Mouse (Mus musculus) mature B cell (primary cell): ENCODE measurements around the gene Mtcp1.

Source experiments
- in situ Hi-C: fragments of 300-500 bp; cut with MboI; formaldehyde crosslinking; loops from 2 replicates; pipeline ENCODE4 v1.14.3; 2019

The Mtcp1 gene

GRCm38 (mm10) chrX:75415936-75416785 is at the start of gene Mtcp1, which contains the start of the genes Cmc4 and Brcc3:
Mtcp1 (minus strand) TSS chrX:75416588.
Cmc4 (minus strand) TSS chrX:75416584.
Brcc3 (plus strand) TSS chrX:75416628.
- in situ Hi-C loops = no loop called here

GRCm38 (mm10) chrX:75454597-75454996 is 38.2 kb upstream of the Mtcp1 start:
- in situ Hi-C loops = no loop called here

GRCm38 (mm10) chrX:75409711-75410110 is 6.7 kb downstream of the Mtcp1 start:
- in situ Hi-C loops = no loop called here

GRCm38 (mm10) chrX:75403350-75403749 is 13.0 kb downstream of the Mtcp1 start:
- in situ Hi-C loops = no loop called here

- in situ Hi-C loops = no loop called here
Measured at GRCm38 (mm10) chrX:75402668-75403067, 13.7 kb downstream of the Mtcp1 start.

GRCm38 (mm10) chrX:75399471-75399870 is 16.9 kb downstream of the Mtcp1 start:
- in situ Hi-C loops = no loop called here

- in situ Hi-C loops = no loop called here
Measured at GRCm38 (mm10) chrX:75382195-75382771, 34.1 kb downstream of the Mtcp1 start, which contains the start of the genes Fundc2 and F8. Fundc2 (plus strand) TSS chrX:75382399. F8 (minus strand) TSS chrX:75382615.

- in situ Hi-C loops = no loop called here
Measured at GRCm38 (mm10) chrX:75381699-75382098, 34.7 kb downstream of the Mtcp1 start.

- in situ Hi-C loops = no loop called here
Measured at GRCm38 (mm10) chrX:75381176-75381575, 35.2 kb downstream of the Mtcp1 start.

- in situ Hi-C loops = no loop called here
Measured at GRCm38 (mm10) chrX:75376815-75377214, 39.6 kb downstream of the Mtcp1 start.

- in situ Hi-C loops = no loop called here
Measured at GRCm38 (mm10) chrX:75372666-75373425, 43.5 kb downstream of the Mtcp1 start.

- in situ Hi-C loops = no loop called here
Measured at GRCm38 (mm10) chrX:75370197-75370596, 46.2 kb downstream of the Mtcp1 start.
